Mouse (Mus musculus) erythroid progenitor cell, adult 5-6 weeks (primary cell): ENCODE measurements around the gene Cd52. TPM values are rescaled to one million over a fixed set of nuclear protein-coding genes. Genes with fewer than 3 reads are reported as not detected.

Experiments
- ATAC-seq: replicated peaks from 2 replicates; pipeline ENCODE4 v1.8.0; 2016; ENCODE audit warnings: moderate number of reproducible peaks, mild to moderate bottlenecking, moderate TSS enrichment, inconsistent platforms; ENCODE audit not compliant: poor library complexity, low FRiP score, severe bottlenecking
- total RNA-seq, 2 experiments: library from RNA; stranded (forward) in 1 of 2; stranded (reverse) in 1 of 2; fragments of 150-400 nt in 1 of 2; fragments of 186-747, 209-891 nt in 1 of 2; gene quantifications; 2 replicates each; pipeline versions ENCODE4 v1.2.3 to v1.2.4; 2015 to 2017; ENCODE audit warnings: low replicate concordance in 2 of 2

The Cd52 gene
- total RNA-seq, 2 experiments from 2014 or later = 211 to 288 TPM

GRCm38 (mm10) chr4:134096120-134096519, 1.2 kb upstream of the Cd52 start:
- no peak for ATAC-seq

GRCm38 (mm10) chr4:134094004-134094564, 798 bp downstream of the Cd52 start:
- no peak for ATAC-seq

DNA sequence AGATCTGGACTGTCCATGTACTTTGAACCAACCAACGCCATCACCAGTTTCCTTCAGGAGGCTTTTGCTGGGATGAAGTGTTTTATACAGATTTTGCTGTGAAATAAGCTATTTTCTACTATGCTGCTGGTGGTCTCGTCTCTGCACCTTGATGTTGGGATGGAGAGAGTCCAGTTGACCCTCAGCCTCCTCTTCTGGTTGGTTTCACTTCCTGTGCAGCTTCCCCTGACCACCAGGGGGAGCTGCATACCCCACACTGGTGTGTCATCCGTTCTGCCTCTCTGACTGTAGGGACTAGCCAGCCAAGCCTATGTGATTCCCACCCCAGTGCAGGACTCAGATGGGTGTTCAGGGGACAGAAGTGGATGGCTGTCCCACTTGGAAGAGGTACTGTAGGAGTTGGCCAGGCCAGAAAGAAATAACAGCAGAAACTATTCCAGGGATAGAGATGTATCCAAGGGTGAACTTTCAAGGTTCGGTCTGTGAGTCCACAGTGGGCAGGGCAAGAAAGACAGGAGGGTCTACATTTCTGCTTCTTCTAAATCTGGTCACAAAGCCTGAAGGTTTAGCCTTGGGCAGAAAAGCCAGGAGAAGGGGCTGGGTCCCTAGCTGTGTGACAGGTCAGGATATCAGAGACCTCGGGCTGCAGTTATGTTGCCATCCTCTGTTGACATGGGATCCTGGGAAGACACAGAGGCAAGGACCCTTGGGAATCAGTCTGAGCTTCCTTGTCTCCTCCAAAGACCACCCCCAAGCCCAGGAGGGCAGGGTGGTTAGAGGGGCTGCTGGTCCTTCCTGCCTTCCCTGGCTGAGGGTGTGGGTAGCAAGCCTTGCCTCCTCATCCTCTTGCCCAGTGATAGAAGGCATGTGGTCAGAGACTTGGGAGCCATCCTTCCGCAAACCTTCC, 2.2 kb downstream of the Cd52 start:
- peak; percentile 70 for ATAC-seq

GRCm38 (mm10) chr4:134091225-134091529, 3.7 kb downstream of the Cd52 start:
- no peak for ATAC-seq

DNA sequence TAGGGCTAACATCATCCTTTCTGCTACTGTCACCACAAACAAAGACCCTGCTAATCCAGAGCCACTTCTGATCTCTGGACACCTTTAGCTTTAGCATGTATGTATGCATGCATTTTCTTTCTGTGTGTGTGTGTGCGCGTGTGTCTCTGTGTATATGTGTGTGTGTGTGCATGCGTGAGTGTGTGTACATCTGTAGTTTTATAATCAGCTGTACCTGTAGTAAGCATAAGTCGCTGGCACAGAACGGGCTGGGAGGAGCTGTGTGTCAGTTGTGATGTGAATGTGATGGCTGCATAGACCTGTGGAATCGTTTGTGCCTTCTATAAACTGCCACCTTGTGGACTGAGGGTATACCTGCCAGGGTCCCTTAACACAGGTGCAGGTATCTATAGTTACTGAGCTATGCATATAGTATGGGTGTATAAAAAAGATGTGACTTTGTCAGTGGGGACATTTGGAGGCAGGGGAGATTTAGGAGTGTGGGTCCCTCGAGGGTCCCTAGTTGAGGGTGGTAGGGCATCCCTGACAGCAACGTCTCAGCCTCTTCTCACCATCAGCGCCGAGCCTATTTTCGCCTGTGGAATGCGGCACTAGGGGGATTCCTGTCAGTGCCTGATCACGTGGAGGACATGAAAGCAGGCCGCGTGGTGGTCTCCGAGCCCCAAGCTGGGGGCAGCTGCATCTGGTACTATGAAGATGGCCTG, 4.2 kb downstream of the Cd52 start:
- no peak for ATAC-seq

DNA sequence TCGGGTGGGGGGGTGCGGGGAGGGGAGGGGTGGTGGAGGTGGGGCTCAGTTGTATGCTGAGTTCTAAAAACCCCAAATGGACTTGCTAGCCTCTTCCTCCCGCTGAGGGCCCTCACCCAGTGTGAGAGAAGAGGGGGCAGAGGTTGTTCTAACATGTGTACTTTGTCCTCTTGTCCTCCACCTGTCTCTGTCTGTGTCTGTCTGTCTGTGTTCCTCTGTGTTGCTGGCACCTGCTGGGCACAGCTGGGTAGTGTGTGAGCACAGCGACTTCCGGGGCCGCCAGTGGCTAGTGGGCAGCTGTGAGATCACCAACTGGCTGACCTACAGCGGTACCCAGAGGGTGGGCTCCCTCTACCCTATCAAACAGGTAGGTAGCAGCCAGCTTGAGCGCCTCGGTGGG, 5.9 kb downstream of the Cd52 start:
- no peak for ATAC-seq

- ATAC-seq = peak; percentile 79
Measured at GRCm38 (mm10) chr4:134087412-134087811, 7.5 kb downstream of the Cd52 start.

DNA sequence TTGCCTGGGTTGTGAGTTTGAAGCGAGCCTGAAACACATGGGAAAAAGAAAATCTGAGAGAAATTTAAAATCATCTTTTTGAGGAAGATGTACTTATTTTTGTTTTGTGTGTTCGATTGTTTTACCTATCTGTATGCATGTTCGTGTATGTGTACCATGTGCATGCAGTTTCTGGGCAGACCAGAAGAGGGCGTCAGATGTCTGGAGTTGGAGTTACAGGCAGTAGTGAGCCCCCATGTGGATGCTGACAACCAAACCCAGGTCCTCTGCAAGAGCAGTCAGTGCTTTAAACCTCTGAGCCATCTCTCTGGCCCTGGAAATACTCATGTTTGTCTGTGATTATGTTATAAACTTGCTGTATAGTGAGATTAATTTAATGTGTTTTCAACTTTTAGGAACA, 9.9 kb downstream of the Cd52 start:
- no peak for ATAC-seq

DNA sequence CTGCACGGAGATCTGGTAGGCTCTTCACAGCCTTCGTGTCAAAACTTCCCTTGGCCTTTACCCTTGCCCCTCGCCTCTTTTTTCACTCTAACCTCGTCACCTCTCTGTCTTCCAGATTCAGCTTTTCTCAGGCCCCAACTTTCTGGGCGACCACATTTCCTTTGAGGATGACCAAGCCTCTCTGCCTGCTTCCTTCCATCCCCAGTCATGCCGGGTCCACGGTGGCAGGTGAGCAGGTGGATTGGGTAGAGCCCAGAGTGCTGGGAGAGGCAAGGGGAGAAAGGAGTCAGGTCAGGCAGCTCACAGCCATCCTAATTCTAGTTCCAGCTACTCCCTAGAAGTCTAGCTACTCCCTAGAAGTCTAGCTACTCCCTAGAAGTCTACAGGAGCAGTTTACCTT, 12.4 kb downstream of the Cd52 start:
- no peak for ATAC-seq

GRCm38 (mm10) chr4:134081730-134082386, 13.0 kb downstream of the Cd52 start:
- ATAC-seq = peak; percentile 76

DNA sequence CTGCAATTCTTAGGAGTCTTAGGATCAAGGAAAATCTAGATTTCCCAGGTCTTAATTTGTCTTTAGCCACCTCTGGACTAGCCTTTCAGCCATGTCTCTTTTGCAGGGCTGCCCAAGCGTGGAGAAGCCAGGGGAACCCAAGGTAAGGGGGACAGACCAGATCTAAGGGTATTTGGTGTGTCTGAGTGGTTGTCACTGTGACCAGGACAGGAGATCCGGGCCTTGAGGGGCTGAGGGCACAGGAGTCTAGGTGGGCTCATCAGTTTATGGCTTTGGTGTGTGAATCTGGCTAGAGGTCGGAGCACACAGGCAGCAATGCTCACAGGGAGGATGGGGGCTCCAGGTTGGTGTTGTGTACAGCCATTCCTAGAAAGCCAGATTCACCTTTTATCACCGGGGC, 14.2 kb downstream of the Cd52 start:
- ATAC-seq = no peak

DNA sequence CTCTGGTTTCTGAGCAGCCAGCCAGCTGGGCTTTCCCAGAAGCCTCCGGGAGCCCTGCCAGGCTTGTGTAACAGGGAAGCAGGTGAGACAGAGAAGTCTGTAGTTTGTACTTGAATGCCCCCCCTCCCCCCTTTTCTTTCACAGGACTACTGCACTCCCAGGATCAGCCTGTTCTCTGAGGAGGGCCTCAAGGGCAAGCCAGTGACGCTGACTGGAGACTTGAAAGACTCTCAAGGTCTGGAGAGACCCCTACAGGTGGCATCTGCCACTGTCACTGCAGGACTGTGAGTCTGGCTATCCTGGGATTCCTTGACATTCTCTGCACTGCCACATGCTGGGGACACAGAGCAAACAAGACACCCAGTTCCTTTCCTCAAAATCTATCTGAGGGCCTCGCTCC, 16.2 kb downstream of the Cd52 start:
- no peak for ATAC-seq

- ATAC-seq = no peak
Measured at GRCm38 (mm10) chr4:134068793-134069580, 25.9 kb downstream of the Cd52 start.

DNA sequence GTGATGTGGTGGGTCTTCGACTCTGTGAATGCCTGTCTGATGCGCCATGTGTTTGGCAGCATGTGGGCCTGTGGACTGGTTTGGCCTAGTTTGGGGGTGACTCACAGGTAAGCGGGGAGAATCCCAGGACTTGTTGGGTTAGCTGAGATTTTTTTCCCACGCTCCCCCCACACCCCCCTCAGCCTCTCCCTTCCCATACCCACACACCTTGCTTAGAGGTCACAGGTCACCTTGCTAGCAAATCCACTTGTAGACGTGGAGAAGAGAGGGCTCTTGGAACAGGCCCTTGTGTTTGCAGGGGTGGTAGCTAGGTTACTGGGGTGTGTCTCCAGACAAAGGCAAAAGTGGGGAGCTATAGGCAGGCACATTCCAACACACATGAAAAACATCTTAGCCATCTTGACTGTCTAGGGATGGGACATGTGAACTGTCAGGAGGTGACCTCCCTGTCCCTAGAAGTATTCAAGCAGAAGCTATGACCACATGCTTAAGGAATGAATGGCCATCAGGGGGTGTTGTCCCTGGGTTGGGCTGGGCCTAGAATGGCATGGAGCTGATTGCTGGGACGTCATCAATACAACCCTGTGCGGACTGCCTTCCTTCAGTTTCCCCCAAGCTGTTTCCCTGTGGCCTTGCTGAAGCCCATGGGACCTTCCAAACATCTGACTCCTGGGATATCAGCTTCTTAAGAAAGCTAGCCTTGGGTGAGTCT, 26.9 kb downstream of the Cd52 start:
- no peak for ATAC-seq

GRCm38 (mm10) chr4:134067383-134067782, 27.5 kb downstream of the Cd52 start:
- no peak for ATAC-seq

DNA sequence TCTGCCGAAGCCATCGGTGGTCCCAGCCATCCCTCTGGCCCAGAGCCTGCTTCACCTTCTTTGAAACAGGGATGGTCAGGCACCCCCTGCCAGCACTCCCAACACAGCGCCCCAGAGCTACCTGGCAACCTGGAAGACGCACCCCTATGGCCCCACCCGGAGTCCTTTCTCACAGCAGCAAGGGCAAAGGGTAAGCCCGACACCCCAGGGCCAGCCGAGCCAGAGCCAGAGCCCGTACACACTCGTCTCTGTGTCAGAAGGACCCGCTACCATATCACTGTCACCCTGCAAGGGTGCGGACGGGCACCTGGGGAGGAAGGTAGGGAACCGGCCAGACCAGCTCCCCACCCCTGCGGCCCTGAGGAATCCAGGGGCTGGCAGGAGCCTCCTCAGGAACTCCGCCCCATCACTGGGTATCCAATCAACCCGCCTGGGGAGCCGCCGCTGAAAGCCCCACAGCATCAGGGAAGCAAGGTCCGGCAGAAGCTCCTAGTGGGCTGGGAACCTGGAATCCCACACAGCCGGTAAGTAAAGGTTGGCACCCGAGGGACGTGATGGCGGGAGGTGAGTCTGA, 29.4 kb downstream of the Cd52 start:
- no peak for ATAC-seq

- ATAC-seq = no peak
Measured at GRCm38 (mm10) chr4:134062561-134062960, 32.3 kb downstream of the Cd52 start.

GRCm38 (mm10) chr4:134061944-134062446, 32.9 kb downstream of the Cd52 start:
- no peak for ATAC-seq
